Mouse (Mus musculus): ENCODE measurements around the gene Pdlim4.

DNA sequence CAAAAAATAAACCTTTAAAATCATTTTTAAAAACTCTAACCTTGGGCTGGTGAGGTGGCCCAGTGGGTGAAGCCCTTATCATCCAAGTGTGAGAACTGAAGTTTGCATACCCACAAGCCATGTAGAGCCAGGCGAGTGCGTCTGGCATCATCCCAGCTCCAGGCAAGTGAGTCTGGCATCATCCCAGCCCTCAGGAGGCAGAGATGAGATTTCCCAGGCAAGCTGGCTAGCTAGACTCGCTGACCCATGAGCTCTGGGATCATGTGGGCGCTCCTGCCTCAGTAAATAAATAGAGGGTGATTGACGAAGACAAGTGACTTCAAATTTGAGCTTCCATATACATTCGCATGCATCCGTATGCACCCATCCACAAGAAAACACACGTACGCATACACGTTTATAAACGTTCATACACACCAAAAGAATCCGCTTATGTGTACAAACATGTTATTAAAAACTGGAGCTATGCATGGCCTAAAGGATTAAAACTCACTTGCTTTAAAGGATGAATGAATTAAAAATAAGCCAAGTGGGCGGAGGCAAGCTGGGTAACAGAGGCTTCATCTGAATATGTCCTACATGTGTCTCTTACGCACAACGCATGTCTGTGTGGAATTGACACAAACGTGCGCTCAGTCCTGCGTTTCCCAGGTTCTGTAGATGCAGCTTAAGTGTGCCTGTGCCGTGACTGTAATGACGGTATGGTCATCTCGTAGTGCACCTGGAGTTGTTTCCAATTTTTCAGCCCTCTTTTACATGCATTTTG lies 43.3 kb upstream of the Pdlim4 start:
- TF ChIP-seq E2F4 (IDR thresholded peaks at IDR 0.05; ENCODE audit: insufficient replicate concordance, low read depth, low read length) (no peak), JUND (conservative IDR thresholded peaks at IDR 0.05; ENCODE audit: low read depth, low read length) (no peak)

All from CH12.LX (cell line).